Mouse (Mus musculus): ENCODE measurements around the gene Ppt1.
A peak's percentile ranks its signal among the peaks of the same experiment; 100 is the strongest.

Ppt1 gene

DNA sequence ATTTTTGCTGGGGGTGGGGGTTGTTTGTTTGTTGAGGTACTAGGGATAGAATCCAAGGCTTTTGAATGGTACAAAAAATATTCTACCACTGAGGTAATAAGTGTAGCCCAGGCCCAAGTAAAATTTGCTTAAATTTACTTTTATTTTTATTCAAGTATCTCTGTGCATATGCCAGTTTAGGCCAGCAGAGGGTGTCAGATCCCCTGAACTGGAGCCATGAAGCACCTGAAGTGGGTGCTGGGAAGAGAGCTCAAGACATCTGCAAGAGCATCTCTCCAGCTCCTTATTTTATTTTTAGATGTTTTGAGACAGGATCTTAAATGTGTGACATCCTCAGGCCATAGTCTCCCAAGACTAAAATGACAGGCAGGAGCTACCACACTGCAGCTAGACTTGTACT lies 34.0 kb downstream of the Ppt1 start:
- DNase-seq (ENCODE audit: low read depth, low spot score): peak; percentile 36

DNA sequence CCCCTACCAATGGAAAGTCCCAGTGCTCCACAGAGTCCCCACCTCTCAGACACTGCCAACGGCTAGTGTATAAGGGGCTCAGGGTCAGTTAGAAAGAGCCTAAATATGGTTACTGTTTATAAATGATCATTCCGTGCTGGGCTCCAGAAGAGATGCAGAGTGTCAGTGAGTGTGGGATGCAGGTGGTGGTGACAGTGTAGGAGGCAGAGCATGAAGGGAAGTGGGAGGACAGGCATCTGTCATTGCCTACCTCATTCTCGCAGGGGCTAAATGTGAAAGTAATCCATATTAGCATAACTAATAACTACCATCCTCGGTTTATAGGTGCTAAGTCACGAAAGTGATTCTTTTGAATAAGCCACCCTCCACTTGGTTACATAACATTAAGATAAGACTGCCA lies 34.7 kb downstream of the Ppt1 start:
- DNase-seq (ENCODE audit: low read depth, low spot score): no peak

DNA sequence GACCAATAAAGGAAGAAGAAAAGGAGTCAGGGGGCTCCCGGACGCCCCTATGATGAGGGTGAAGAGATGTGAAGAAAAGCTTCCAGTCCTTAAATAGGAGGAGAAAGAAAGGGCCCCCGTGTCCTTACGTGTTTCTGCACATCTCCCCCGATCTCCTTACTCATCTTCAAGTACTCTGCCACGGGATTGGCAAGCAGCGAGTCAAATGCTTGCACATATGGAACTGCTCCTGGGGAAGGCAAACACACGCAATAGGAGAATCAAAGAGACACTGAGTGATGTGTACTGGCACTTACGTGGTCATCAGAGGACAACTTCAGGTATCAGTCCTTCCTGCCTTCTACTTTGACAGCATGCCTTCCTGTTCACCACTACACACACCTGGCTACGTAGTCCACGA lies 35.2 kb downstream of the Ppt1 start:
- no peak for DNase-seq (ENCODE audit: low read depth, low spot score)

DNA sequence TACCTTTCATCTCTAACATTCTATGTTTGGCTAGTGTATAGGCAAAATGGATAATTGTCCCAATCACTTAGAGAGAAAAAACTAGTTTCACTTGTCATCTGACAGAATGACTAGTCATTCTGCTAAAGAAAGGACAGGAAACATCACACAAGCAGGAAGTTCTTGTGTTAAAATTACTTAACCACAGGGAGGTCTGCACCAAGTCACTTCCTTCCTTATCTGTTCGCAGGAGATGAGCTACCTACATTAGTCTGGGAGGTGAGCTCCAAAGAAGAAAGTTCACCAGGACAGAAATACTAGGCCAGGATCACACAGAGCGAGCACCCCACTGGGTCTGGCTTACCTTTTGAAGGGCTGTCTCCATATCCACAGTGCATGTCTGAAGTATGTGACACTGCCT lies 35.9 kb downstream of the Ppt1 start:
- no peak for DNase-seq (ENCODE audit: low read depth, low spot score)

DNA sequence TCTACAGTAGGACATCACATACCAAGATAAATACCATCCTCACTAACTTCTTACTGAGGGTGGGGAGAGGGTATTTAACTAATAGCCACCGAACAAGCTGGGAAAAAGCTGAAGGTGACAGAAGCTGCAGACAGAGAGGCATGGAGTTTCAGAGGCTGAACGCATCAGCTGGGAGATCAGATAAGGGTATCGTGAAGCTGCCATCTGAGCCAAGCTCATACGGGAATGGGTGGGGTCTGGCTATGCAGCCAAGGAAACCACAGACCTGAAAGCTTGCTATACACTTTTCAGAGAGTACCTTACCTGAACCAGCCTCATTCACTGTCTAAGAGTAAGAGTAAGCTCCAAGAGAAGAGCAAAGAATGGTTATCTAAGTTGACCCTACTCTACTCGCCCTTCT lies 37.0 kb downstream of the Ppt1 start:
- no peak for DNase-seq (ENCODE audit: low read depth, low spot score)

GRCm38 (mm10) chr4:122873512-122873911 lies 37.5 kb downstream of the Ppt1 start:
- DNase-seq (ENCODE audit: low read depth, low spot score): no peak

DNA sequence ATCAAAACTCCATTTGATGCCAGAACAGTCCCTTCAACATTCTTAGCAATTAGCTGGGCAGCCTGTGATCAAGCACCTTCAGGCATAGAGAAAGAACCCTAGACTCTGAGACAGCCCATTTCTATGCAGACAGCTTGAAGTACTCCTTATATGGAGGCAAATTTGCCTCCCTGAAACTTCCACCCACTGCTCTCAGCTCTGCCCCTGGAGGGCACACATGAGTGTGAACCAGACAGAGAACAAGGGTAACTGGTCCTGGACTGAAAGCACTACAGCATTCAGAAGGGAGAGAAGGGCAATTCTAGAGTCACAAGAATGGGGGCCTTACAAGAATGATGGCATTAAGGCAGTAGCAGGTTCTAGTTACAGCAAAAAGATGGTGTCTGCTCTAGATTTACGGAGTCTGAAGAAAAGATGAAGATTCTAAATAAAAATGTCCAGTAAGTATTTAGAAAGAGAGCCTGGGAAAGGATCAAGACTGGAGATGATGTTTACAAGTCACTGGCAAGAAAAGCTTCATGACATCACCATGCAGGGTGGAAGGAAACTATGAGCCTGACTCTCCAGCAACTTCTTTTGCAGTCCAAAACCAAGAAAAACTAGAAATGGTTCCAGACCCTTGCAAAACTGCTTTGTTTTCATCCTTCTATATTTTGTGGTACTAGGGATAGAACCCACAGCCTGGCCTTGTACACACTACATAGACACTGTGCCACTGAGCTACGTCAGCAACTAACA lies 42.5 kb downstream of the Ppt1 start:
- DNase-seq (ENCODE audit: low read depth, low spot score): peak; percentile 53

DNA sequence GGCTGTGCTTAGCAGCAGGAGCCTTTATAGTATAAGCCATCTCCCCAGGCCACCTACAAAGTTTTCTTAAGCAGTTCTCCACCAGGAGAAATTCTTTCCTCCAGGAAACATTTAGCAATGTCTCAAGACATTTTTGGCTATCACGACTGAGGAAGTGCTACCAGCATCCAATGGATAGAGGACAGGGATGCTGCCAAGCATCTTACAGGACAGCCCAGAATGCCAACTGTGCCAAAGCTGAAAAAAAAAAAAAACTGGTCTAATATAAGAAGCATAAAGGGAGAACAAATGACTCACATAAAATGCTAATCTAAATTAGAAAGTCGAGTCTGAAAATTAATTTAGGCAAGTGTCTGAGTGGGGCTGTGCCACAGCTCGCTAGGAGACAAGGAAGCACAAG lies 46.5 kb downstream of the Ppt1 start:
- DNase-seq (ENCODE audit: low read depth, low spot score): no peak

DNA sequence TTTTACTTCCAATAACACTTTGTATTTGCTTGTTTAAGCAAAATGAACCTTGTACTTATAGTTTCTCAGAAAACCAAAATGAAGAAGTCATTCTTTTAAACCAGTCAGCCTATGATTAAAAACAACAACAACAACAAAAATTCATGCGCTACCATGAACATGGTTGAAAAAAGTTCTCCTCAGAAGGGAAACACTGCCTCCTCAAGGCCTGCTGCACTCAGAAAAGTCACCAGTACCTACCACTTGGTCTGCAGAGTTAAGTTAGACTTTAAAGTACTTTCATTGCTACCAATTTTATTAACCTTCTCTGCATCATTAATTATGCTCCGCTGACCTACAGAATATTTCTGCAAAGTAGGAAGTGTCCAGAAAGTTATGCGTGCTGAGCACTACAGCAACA lies 47.3 kb downstream of the Ppt1 start:
- no peak for DNase-seq (ENCODE audit: low read depth, low spot score)

- no peak for DNase-seq (ENCODE audit: low read depth, low spot score)
Observed at GRCm38 (mm10) chr4:122884051-122884450, 48.0 kb downstream of the Ppt1 start.

GRCm38 (mm10) chr4:122884481-122885340 lies 48.7 kb downstream of the Ppt1 start:
- peak; percentile 24 for DNase-seq (ENCODE audit: low read depth, low spot score)

GRCm38 (mm10) chr4:122885768-122886578 lies 49.9 kb downstream of the Ppt1 start, which contains the start of gene Cap1:
Cap1 (minus strand) TSS chr4:122886056.
- DNase-seq (ENCODE audit: low read depth, low spot score): peak; percentile 99

DNA sequence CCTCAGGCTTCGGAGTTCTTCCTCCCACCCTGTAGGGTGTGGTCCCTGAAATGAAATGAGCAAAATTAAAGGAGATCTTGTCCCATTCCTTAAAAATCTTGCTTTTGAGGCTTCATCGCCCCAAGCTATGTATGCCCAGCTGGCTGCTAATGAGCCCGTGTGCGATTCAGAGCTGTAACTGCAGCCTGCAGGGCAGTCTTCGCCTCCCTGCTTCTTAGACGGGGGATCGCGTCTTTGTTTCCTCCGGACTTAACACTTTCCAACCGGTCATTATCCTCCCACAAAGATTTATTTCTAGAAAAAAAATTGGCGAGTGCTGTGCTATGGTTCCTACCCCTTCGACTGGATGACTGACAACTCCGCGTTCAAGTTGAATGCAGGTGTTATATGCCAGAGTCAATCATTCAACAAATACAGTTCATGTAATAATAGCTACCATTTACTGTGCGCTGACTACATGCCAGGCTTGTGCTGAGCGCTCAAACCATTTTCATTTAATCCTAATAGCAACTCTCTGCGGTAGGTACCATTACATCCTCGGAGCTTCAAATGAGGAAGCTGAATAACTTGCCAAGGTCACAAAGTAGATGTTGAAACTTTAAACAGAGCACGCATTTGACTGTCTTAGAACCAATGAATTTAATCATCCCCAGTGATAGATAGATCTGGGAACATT lies 50.7 kb downstream of the Ppt1 start:
- DNase-seq (ENCODE audit: low read depth, low spot score): no peak

- DNase-seq (ENCODE audit: low read depth, low spot score): no peak
Observed at GRCm38 (mm10) chr4:122887336-122887735, 51.3 kb downstream of the Ppt1 start.

- DNase-seq (ENCODE audit: low read depth, low spot score): peak; percentile 16
Observed at GRCm38 (mm10) chr4:122890881-122891481, 54.9 kb downstream of the Ppt1 start.

DNA sequence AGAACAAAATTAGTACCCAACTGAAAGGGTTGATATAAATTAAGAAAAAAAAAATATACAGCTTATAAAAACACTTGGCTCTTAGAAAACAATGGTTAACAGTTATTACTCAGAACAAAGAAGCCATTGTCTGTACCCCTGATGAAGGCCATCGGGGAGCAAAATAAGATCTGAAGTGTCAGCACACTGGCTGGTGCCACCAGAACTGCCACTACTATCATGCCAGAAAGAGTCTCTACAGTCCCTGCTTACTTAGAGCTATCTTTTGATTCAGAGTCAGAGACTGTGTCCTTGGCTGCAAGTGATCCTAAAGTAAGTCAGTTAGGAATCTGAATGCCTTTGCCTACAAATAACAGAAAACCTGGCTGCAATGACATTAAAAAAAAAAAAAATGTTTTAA lies 55.6 kb downstream of the Ppt1 start:
- DNase-seq (ENCODE audit: low read depth, low spot score): no peak

DNA sequence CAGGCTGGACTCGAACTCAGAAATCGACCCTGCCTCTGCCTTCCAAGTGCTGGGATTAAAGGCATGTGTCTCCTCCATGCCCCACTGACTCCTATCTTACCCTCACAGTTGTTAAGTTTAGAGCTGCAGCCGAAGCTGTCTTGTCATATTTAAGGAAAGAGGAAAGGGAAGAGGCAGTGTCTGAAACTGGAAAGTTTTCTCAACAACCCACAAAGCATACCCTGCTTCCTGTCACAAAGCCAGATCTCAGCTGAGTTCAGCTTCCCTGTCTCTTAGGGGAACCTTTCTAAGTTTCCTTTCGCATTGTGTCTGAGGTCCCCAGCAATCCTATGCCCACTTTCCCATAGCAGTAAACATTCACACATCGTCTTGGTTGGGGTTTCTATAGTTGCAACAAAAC lies 56.1 kb downstream of the Ppt1 start:
- no peak for DNase-seq (ENCODE audit: low read depth, low spot score)

DNA sequence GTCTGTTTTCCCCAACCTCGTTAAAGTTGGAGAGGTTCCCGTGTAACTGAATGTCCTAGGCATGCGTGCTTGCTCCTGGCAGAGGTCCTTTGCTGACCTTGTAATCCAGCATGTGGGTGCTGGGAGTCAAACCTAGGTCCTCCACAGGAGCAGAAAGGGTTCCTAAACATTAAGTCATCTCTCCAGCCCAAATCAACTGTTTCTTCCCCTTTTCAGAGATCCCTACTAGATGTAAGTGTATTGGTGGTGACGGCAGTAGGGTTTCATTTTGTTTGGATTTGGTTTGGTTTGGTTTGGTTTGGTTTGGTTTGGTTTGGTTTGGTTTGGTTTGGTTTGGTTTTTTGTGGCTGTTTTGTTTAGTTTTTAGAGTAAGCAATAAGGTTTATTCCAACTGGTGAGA lies 61.7 kb downstream of the Ppt1 start:
- DNase-seq (ENCODE audit: low read depth, low spot score): no peak

- DNase-seq (ENCODE audit: low read depth, low spot score): peak; percentile 88
Observed at GRCm38 (mm10) chr4:122898313-122898712, 62.3 kb downstream of the Ppt1 start.

- DNase-seq (ENCODE audit: low read depth, low spot score): peak; percentile 54
Observed at GRCm38 (mm10) chr4:122902156-122902555, 66.1 kb downstream of the Ppt1 start.

DNA sequence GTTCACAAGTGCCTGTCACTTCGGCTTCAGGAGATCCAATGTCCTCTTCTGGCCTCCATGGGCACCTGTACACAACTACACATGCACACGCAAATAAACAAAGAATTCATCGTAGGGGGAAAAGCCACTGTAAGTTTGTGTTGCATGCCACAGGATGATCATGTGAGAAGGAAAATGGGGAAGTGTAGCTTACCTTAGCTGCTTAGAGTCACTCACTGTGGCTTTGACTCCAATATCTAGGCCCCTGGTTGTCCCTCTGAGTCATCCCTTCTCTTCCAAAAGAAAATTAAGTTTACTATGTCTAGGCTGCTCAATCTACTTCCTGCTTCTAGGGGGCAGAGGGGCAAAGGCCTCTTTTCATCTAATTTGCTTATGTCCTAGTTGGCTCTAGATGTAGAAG lies 67.7 kb downstream of the Ppt1 start:
- DNase-seq (ENCODE audit: low read depth, low spot score): no peak

All from R1 (cell line).